Mouse (Mus musculus) adrenal gland, postnatal 14 days (tissue): ENCODE measurements around the gene Hmgn5. TPM values are rescaled to one million over a fixed set of nuclear protein-coding genes. Genes with fewer than 3 reads are reported as not detected.

Experiments used
- DNase-seq: peaks from one replicate; pipeline ENCODE4 v3.0.0; 2021; ENCODE audit warnings: mixed read lengths
- long read RNA-seq, 2 experiments: library from polyadenylated mRNA; stranded (forward); transcript quantifications; one replicate each; pipeline ENCODE4 v2.0.0; 2021
- total RNA-seq: library from RNA; stranded (reverse); gene quantifications from 2 replicates; pipeline ENCODE4 v1.2.3, GENCODE M21; 2021

Gene Hmgn5
- 19.9 and 22.8 TPM in 2 replicates for total RNA-seq
- long read RNA-seq, experiment 1, transcript Hmgn5-201 (6 exons, 1,934 nt), result major isoform, 35 of 40 reads
- long read RNA-seq, experiment 1, partial matches to known transcripts, result 3 of 40 reads
- long read RNA-seq, experiment 1, other reads (novel, unspliced or antisense), result 2 of 40 reads
- long read RNA-seq, experiment 2, transcript Hmgn5-201 (6 exons, 1,934 nt), result major isoform, 16 of 19 reads
- long read RNA-seq, experiment 2, partial matches to known transcripts, result 3 of 19 reads
- long read RNA-seq, experiment 2, other reads (novel, unspliced or antisense), result 0 of 19 reads

DNA sequence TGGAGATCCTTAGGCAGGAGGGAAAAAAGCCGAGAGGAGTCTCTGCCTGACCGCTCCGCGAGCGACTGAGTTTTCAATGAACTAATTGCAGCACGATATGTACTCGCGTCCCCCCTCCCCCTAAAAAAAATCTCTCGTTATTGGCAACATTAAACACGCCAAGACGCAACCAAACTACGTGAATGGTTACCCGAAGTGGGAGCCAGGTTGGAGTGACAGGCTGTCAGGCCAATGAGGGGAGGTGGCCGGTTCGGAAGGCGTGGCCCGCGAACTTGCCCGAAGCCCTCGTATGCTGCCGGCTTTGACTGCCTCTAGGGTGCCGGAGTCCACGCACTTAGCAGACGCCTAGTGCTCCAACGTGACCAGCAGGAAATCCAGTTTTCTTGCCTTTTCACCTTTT, at the start of gene Hmgn5:
Hmgn5 (minus strand) TSS at position 122 of the 400 bp plus-strand sequence.
- DNase-seq, result peak; percentile 95

DNA sequence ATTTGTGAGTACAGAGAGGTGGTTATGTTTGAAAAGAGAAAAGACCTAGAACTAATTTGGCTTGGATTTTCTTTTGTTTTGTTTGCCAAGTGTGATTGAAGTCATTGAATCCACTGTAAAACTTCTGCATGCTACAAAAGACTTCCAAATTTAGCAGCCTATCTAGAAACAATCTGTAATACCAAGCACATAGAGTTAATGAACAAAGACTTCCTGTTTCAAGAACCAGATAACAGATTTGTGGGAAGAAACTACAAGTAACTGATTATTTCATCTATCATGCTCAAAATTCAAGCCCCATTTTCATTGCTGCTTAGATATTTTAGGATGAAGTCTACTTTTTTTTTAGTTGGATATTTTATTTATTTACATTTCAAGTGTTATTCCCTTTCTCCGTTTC, 34.6 kb upstream of the Hmgn5 start:
- no peak for DNase-seq

DNA sequence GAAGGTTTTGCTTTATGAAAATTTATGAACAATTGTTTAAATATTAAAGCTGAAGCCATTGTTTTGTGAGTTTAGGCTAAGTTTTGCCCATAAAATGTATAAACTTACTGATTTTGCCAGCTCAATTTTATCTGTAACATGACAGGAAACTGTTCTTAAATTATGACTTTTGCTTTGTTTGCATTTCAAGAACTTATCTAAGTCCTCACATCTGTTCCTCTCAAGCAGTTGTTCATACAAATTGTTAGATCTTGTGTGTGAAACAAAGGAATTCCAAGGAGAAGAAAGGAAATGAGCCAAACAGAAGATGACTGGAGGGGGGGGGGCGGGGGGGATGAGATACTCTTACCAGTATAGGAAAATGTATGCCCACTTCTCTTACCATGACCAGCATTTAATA, 13.0 kb upstream of the Hmgn5 start:
- DNase-seq, result no peak

DNA sequence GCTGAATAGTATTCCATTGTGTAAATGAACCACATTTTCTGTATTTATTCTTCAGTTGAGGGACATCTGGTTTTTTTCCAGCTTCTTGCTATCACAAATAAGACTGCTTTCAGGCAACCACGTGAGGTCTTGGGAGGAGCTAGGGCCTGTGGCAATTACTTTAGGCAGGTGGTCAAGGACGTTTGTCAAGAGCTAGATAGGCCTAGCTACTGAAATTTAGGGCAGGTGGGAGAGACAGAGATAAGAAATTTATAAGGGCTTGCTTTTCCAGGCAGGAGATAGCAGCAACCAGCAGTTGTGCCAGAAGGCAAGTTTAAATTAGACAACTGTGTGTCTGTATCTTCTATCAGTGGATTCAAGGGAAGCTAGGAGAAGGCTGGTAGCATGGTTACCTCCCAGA, 7.7 kb upstream of the Hmgn5 start:
- DNase-seq, result no peak

DNA sequence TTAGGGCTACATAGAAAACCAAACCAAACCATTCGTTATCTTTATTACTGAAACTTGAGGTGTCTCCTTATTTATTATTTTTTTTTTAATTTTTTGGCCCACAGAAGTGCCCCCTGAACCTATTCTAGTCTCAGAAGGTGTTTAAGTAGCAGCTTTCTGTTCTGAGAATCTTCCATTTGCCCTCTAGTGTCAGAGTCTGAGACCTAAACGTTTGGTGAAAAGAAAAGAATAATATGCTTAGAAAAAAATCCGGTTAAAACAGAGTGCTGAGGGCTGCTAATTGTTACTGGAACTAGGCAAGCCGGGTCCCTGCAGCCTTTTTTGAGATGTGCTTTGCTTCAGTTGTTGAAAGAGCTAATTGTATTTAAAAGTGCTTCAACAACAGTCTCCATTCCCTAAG, 962 bp upstream of the Hmgn5 start:
- DNase-seq, result no peak

DNA sequence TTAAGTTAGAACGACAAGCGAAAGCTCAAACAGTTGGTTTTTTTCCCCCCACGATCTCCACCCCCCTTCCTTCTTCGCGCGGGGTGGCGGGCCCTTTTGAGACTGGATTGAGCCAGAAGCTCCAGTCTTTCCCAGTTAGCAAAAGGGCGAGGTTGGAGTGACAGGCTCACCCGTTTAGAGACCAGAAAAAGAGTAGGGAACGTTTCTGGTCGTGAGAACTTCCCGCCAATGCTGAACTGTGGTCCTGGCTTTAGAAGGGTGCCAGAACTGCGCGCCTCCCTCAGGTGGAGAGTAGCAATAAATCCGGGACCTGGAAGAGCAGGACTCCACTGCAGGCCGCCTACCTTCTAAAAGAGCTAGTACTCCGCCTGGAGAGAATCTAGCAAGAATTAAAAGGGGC, 482 bp upstream of the Hmgn5 start:
- DNase-seq, result peak; percentile 43

DNA sequence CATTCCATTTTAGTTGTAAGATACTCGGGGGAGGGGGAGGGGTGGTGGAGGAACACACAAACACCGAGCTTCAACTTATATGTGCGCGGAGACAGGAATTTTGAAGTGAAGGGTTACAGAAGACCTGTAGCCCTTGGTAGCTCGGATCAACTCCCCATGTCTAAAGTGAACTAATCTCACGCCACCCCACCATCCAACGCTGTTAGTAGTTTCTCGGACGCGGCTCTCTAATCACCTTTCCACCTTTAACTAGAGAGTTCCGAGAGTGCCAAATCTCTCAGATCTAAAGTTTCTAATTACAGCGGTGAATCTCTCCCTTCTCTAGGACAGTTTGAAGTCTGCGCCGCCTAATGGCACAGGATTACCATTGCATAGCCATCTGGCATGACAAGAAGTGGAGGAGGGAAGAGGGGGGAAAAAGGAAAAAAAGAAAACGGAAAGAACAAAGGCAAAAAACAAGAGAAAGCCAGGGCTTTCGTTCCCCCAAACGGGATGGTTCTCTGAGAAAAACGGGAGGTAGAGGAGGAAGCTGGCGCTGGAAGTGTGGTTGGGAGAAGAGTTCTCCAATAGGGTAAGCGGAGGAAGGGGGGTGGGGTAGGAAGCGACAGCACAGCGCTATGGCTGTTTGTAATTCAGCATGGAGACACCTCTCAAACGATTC, 703 bp downstream of the Hmgn5 start:
- peak; percentile 58 for DNase-seq

DNA sequence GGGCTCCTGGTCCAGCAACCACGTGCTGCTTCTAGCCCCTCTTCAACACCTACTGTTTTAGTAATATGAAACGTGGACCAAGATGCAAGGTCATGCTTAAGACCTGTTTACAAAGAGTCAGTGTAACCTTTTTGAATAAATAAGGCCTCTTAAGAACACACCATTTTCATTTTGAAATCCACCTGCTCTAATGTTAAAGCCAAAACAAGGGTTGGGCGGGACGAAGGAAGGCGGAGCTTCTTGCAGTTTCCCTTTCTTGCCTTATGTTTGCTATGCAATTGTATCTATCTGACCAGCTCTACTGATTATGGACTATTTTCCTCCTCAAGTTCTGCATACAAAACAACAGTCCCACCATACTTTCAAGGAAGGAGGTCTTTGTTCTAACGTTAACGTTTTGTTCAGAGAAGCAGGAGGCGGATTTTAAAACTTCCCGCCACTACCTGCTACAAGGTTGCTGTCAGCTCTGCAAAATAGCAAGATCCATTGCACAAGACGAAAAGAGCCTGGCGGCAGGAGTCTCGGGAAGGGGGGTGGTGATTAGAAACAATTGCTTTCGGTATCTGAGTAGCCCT, 1.5 kb downstream of the Hmgn5 start:
- DNase-seq, result peak; percentile 34

DNA sequence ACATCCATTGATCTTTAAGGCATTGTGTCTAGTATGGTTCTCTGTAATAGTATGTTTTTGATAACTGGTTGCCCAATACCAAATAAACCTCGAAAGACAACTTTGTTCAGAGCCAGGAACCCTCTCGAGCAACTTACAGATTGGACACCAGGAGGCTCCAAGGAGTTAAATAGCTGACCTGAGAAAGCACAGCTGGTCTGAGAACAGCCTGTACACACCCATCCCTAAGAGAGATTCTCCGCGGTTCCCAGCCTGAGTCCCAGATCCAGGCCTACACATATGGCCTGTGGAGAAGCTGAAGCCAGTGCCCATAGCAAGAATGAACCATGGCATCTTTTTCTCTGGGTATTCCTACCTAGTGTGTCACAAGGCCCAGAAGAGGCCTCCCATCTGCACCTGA, 11.9 kb downstream of the Hmgn5 start:
- DNase-seq, result no peak

Other genes starting within 250 kb of the Hmgn5 start
- 10.3 and 11.8 TPM in 2 replicates for gene Brwd3, start 179.0 kb downstream of the Hmgn5 start, total RNA-seq
- 112 and 132 TPM in 2 replicates for gene Sh3bgrl, start 82.0 kb upstream of the Hmgn5 start, total RNA-seq
- 0.30 TPM in 1 of 2 replicates, not detected in the other for gene Gm6377, start 183.4 kb upstream of the Hmgn5 start, total RNA-seq